Mouse (Mus musculus) testis, adult 2 months (tissue): ENCODE measurements at regions not wholly inside any gene's neighbourhood (a gene's known extent, or its start where the extent isn't known, plus 50 kb on each side); places are given as distances from the start of the nearest gene placed in this dataset.

ENCODE experiments used
- H3K27ac ChIP-seq: fragments of 200-500 bp; 2 replicates; pipeline ENCODE4 v1.5.1; 2012; ENCODE audit warnings: low read depth, low read length; ENCODE audit not compliant: control insufficient read depth, insufficient read depth
- H3K27me3 ChIP-seq: fragments of 200-500 bp; 2 replicates; pipeline ENCODE4 v1.6.1; 2012; ENCODE audit warnings: mild to moderate bottlenecking, low read length, moderate library complexity; ENCODE audit not compliant: control insufficient read depth, insufficient read depth
- H3K36me3 ChIP-seq: fragments of 200-500 bp; 2 replicates; pipeline ENCODE4 v1.6.1; 2012; ENCODE audit warnings: mild to moderate bottlenecking, low read length; ENCODE audit not compliant: control insufficient read depth, insufficient read depth
- H3K4me1 ChIP-seq: fragments of 200-500 bp; 2 replicates; pipeline ENCODE4 v1.6.1; 2012; ENCODE audit warnings: low read length; ENCODE audit not compliant: control insufficient read depth, insufficient read depth
- H3K4me3 ChIP-seq: fragments of 200-500 bp; 2 replicates; pipeline ENCODE4 v1.5.1; 2012; ENCODE audit warnings: low read depth, mild to moderate bottlenecking, low read length, moderate library complexity, mixed read lengths; ENCODE audit not compliant: control insufficient read depth
- CTCF ChIP-seq: fragments of 200-500 bp; IDR thresholded peaks from 2 replicates; pipeline ENCODE4 v1.5.1; 2012; ENCODE audit warnings: low read depth, mild to moderate bottlenecking, inconsistent platforms, low read length, moderate library complexity; ENCODE audit not compliant: control insufficient read depth, insufficient read depth, insufficient replicate concordance
- POLR2A ChIP-seq: fragments of 200-500 bp; IDR thresholded peaks from 2 replicates; pipeline ENCODE4 v1.6.1; 2012; ENCODE audit warnings: low read depth, mild to moderate bottlenecking, inconsistent platforms, low read length, moderate library complexity; ENCODE audit not compliant: control insufficient read depth

DNA sequence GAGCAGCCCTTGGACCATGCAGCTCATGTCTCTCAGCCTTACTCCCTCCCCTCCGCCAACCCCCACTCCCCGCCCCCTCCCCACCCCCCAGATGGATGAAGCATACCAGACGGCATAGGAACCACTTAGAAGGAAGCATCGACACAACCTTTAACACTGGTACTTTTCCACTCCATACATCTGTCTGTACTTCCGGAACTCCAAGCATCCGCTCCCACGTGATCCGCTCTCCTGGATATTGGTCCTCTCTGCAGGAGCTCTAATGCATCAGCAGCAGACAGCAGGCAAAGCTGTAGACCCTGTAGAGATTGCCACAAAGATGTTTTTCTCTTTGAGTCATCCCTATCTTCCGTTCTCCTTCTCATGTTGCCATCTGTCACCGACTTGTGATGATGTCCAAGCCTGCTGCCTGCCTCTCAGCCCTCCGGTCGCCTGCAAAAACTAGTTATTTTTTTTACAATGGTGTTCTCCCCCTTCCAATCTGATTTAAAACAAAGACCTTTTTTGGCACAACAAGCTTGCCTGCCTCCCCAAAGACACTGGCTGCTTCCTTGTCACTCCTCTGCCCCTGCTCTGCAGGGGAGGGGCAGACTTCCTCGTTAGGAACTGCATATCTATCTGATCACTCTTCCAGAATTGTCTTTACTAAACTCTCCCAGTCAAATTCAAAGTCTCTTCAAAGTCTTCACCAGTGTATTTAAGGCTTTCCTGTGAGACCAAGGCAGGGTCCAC lies 62.4 kb upstream of the Mrps6 start:
- no peak for TF ChIP-seq POLR2A
- TF ChIP-seq CTCF, result no peak
- Histone ChIP-seq H3K27ac (no peak overlapping the region), H3K27me3 (no peaks in the 10 kb centered on the region), H3K36me3 (no peaks in the 10 kb centered on the region), H3K4me1 (peaks cover 13% of the 10 kb centered on the region), H3K4me3 (no peak overlapping the region)

DNA sequence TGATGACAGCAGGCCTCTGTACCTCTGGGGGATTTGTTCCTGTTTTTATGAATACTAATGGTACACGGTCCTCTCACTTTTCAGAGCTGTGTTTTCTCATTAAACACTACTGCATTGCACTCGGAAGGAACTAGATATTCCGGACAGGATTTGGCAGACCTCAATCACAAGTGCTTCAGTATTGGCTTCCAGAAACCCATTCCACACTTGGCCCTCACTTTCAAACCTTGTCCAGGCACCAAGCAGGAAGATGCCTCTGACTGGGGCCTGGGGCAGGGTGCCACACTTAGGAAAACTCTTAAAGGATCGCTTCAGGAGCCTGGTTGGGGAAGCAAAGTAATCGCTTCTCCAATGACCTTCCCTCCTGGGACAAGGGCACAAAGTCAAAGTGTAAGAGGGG lies 50.7 kb upstream of the Mrps6 start:
- no peaks in the 10 kb centered on the region for H3K4me1 ChIP-seq
- TF ChIP-seq POLR2A, result no peak
- TF ChIP-seq CTCF, result no peak
- no peaks in the 10 kb centered on the region for H3K36me3 ChIP-seq
- no peak overlapping the region for H3K4me3 ChIP-seq
- H3K27me3 ChIP-seq, result no peaks in the 10 kb centered on the region
- H3K27ac ChIP-seq, result no peak overlapping the region
